ENCODE assay signal across 13 mouse cellular contexts in the genomic region with DNA sequence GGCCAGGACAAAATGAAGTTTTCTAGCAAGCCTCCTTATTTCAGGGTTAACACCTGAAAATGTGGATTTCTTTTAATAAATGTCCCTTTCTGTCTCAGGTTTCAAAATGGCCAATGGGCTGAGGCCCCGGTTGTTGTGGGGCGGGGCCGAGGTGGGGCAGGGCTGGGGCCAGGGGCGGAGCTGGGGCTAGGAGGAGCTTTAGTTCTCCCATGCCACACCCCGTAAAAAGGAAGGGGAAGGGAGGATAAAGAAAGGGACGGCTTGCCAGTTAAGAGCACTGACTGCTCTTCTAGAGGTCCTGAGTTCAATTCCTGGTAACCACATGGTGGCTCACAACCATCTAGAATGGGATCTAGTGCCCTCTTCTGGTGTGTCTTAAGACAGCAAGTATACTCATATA. TPM values are rescaled to one million over a fixed set of nuclear protein-coding genes. Genes with fewer than 3 reads are reported as not detected.
A peak's percentile ranks its signal among the peaks of the same experiment; 100 is the strongest.
DNase-seq lines count a peak whose midpoint lies in the region; ATAC-seq and TF ChIP-seq lines count a peak whose summit lies in the region.
"Had no signal": no experiment of that assay in that cellular context is flagged by ENCODE, and none has a peak within 500 bp of the region (broad histone marks: within the 10 kb centered on the region; RNA-seq: fewer than 3 reads in every experiment).

No protein-coding gene starts in this region.

- no peak overlapping the region for H3K4me3 ChIP-seq in heart, adult 2 months
- no peak overlapping the region for H3K4me3 ChIP-seq in lung, embryonic 14.5 days (ENCODE audit: low read depth, low read length)
- no peak overlapping the region for H3K4me3 ChIP-seq in forebrain, embryonic 11.5 days (ENCODE audit: low read depth, low read length)
- H3K4me3 ChIP-seq: forebrain, embryonic 13.5 days had no signal

- H3K4me1 ChIP-seq in heart, adult 2 months (ENCODE audit: control insufficient read depth, insufficient read depth, low read length), result peaks cover 5% of the 10 kb centered on the region
- no peaks in the 10 kb centered on the region; the same call in 1 of the 2 replicates for H3K4me1 ChIP-seq in lung, embryonic 14.5 days (ENCODE audit: insufficient read depth)
- peaks cover 8% of the 10 kb centered on the region; the same call in 1 of the 2 replicates for H3K4me1 ChIP-seq in forebrain, embryonic 11.5 days (replicated peaks; ENCODE audit: control insufficient read depth, insufficient read depth, low read length)

- no peak for DNase-seq in heart, adult 2 months
- DNase-seq in heart, postnatal 36 days, result no peak
- DNase-seq in lung, embryonic 14.5 days, result peak; percentile 31
- DNase-seq in lung, postnatal 36 days, result no peak
- no peak for DNase-seq in forebrain, embryonic 11.5 days (ENCODE audit: low spot score)
- no peak for DNase-seq in retina, postnatal 1 day
- DNase-seq: cerebellum, adult 9-11 months; right cerebral cortex, adult 18-20 months had no signal

- TF ChIP-seq POLR2A in heart, adult 2 months (IDR thresholded peaks at IDR 0.05; ENCODE audit: insufficient read depth, low read depth, low read length), result no peak

- ATAC-seq in lung, embryonic 14.5 days (ENCODE audit: insufficient read depth), result no peak
- ATAC-seq in common myeloid progenitor, adult 5-6 weeks (replicated peaks; ENCODE audit: low read depth, poor library complexity, severe bottlenecking), result peak; percentile 62
- peak; percentile 82 for ATAC-seq in megakaryocyte progenitor cell, adult 5-6 weeks (replicated peaks; ENCODE audit: poor library complexity)
- no peak for ATAC-seq in forebrain, embryonic 11.5 days (replicated peaks; ENCODE audit: low FRiP score)
- ATAC-seq: CD4-positive, CD25-positive, alpha-beta regulatory T cell, adult 4 months; forebrain, embryonic 13.5 days had no signal

- TF ChIP-seq CTCF in heart, adult 2 months (IDR thresholded peaks at IDR 0.05), result peak; percentile 40
- TF ChIP-seq CTCF in lung, embryonic 14.5 days (IDR thresholded peaks at IDR 0.05; ENCODE audit: low read depth), result 0 out of 2 replicates have a peak, but pooled peaks have one; percentile 21

- intact Hi-C loops in heart, adult 2 months (cut with DNase I), result no loop called here
- intact Hi-C loops in heart, postnatal 36 days (cut with DNase I), result loop anchor here (2.0 kb wide), 2 partner anchors 15 to 27 kb away; no protein-coding TSS in a partner anchor

- no peaks in the 10 kb centered on the region for H3K79me2 ChIP-seq in heart, adult 2 months (replicated peaks; ENCODE audit: control insufficient read depth, insufficient read depth, low read length)

- no peaks in the 10 kb centered on the region for H3K27me3 ChIP-seq in heart, adult 2 months (ENCODE audit: control insufficient read depth, insufficient read depth, low read length)
- H3K27me3 ChIP-seq in lung, embryonic 14.5 days (ENCODE audit: insufficient read depth, low read length), result no peaks in the 10 kb centered on the region
- H3K27me3 ChIP-seq in forebrain, embryonic 11.5 days (ENCODE audit: control insufficient read depth, insufficient read depth, low read length), result no peaks in the 10 kb centered on the region
- H3K27me3 ChIP-seq: forebrain, embryonic 13.5 days had no signal

- no peaks in the 10 kb centered on the region for H3K36me3 ChIP-seq in heart, adult 2 months (ENCODE audit: control insufficient read depth, insufficient read depth, low read length)
- H3K36me3 ChIP-seq in lung, embryonic 14.5 days (ENCODE audit: insufficient read depth), result no peaks in the 10 kb centered on the region
- no peaks in the 10 kb centered on the region for H3K36me3 ChIP-seq in forebrain, embryonic 11.5 days (ENCODE audit: control insufficient read depth, insufficient read depth, low read length)

- WGBS in heart, adult 2 months, result 29% methylated on average over 6 of the region's 6 CpGs
- 32% methylated on average over 6 of the region's 6 CpGs for WGBS in lung, embryonic 14.5 days
- WGBS in forebrain, embryonic 11.5 days, result 43% methylated on average over 6 of the region's 6 CpGs

- no peaks in the 10 kb centered on the region for H3K9me3 ChIP-seq in lung, embryonic 14.5 days (ENCODE audit: low read depth, low read length)
- no peaks in the 10 kb centered on the region for H3K9me3 ChIP-seq in forebrain, embryonic 11.5 days (ENCODE audit: control insufficient read depth, low read length)

- TF ChIP-seq EP300 in heart, adult 2 months (IDR thresholded peaks at IDR 0.05; ENCODE audit: insufficient read depth, low read depth, low read length), result no peak

- no peak overlapping the region for H3K9ac ChIP-seq in heart, adult 2 months (ENCODE audit: low read depth, low read length)
- H3K9ac ChIP-seq in lung, embryonic 14.5 days, result no peak overlapping the region
- no peak overlapping the region for H3K9ac ChIP-seq in forebrain, embryonic 11.5 days (ENCODE audit: low read length)
- H3K9ac ChIP-seq: forebrain, embryonic 13.5 days had no signal

- H3K27ac ChIP-seq in heart, adult 2 months, result peak overlapping the region; percentile 91
- H3K27ac ChIP-seq in lung, embryonic 14.5 days (ENCODE audit: low read depth), result no peak overlapping the region
- H3K27ac ChIP-seq in forebrain, embryonic 11.5 days (ENCODE audit: low read depth, low read length), result no peak overlapping the region
- H3K27ac ChIP-seq: forebrain, embryonic 13.5 days had no signal

- no peak overlapping the region for H3K4me2 ChIP-seq in lung, embryonic 14.5 days
- no peak overlapping the region for H3K4me2 ChIP-seq in forebrain, embryonic 11.5 days (ENCODE audit: low read depth, low read length, severe bottlenecking)
- H3K4me2 ChIP-seq: forebrain, embryonic 13.5 days had no signal

RNA-seq across cellular contexts. Expression of a gene that starts 39.6 kb away (rescaled TPM):
- total RNA-seq in heart, adult 2 months (2021), result 10 to 100 TPM; 19.2 to 21.4 TPM
- polyA plus RNA-seq in heart, adult 2 months (2012; rRNA removed), result 18.0 and 24.5 TPM in 2 replicates
- 10 to 100 TPM; 21.0 to 23.6 TPM for total RNA-seq in heart, postnatal 36 days (2021)
- 6.9 TPM in 2 replicates for polyA plus RNA-seq in lung, embryonic 14.5 days (2014; fragmentation: Nextera tagmentation; extraction: Ambion mirVana)
- total RNA-seq in common myeloid progenitor, adult 5-6 weeks (2017), result 6.4 and 7.8 TPM in 2 replicates
- 1.6 and 2.7 TPM in 2 replicates for total RNA-seq in megakaryocyte progenitor cell, adult 5-6 weeks (2015)
- total RNA-seq in megakaryocyte progenitor cell, adult 5-6 weeks (2017), result 1.3 and 2.0 TPM in 2 replicates
- polyA plus RNA-seq in forebrain, embryonic 11.5 days (2014; fragmentation: Nextera tagmentation; extraction: Ambion mirVana), result 2.2 and 3.4 TPM in 2 replicates

RNA-seq across cellular contexts. Expression of a gene that starts 45.3 kb away (rescaled TPM):
- total RNA-seq in heart, adult 2 months (2021), result not detected
- not detected in 2 replicates for polyA plus RNA-seq in heart, adult 2 months (2012; rRNA removed)
- not detected for total RNA-seq in heart, postnatal 36 days (2021)
- polyA plus RNA-seq in lung, embryonic 14.5 days (2014; fragmentation: Nextera tagmentation; extraction: Ambion mirVana), result not detected in 2 replicates
- total RNA-seq in common myeloid progenitor, adult 5-6 weeks (2017), result not detected in 2 replicates
- not detected in 2 replicates for total RNA-seq in megakaryocyte progenitor cell, adult 5-6 weeks (2015)
- total RNA-seq in megakaryocyte progenitor cell, adult 5-6 weeks (2017), result not detected in 2 replicates
- 0.20 TPM in 1 of 2 replicates, not detected in the other for polyA plus RNA-seq in forebrain, embryonic 11.5 days (2014; fragmentation: Nextera tagmentation; extraction: Ambion mirVana)
- polyA plus RNA-seq: CD4-positive, CD25-positive, alpha-beta regulatory T cell, adult 4 months; forebrain, embryonic 13.5 days; large intestine, adult 2 months had no signal

Comparison
In these comparisons a context has a peak if more than half of its experiments do, and no peak if none do; other contexts are left out.
1. ATAC-seq: peak in common myeloid progenitor, adult 5-6 weeks (single experiment) and megakaryocyte progenitor cell, adult 5-6 weeks (single experiment); none in lung, embryonic 14.5 days (single experiment) and forebrain, embryonic 11.5 days (single experiment).